Mouse (Mus musculus) stomach, embryonic 14.5 days (tissue): ENCODE measurements around the gene Gpc3. TPM values are rescaled to one million over a fixed set of nuclear protein-coding genes. Genes with fewer than 3 reads are reported as not detected.
"Not testable (repeated sequence)": the region's sequence is repeated elsewhere in the genome, so short reads cannot be mapped to it uniquely, and the experiment has no call there.

ENCODE experiments used
- ATAC-seq: fragments of 200-750 bp; cut with Nextera tagmentation; 2 replicates; pipeline ENCODE4 v1.8.0; 2017; ENCODE audit warnings: low read depth, moderate TSS enrichment; ENCODE audit not compliant: insufficient number of reproducible peaks, insufficient read depth, low FRiP score
- H3K27ac ChIP-seq: fragments of 300-500 bp; sonication (generic); 2 replicates; pipeline ENCODE4 v1.5.1; 2014; ENCODE audit warnings: mild to moderate bottlenecking, low read length, moderate library complexity, mixed read lengths
- H3K27me3 ChIP-seq: fragments of 300-500 bp; sonication (generic); 2 replicates; pipeline ENCODE4 v1.6.1; 2014; ENCODE audit warnings: low read length, control low read depth, mixed read lengths; ENCODE audit not compliant: control insufficient read depth, insufficient read depth
- H3K36me3 ChIP-seq: fragments of 300-500 bp; sonication (generic); 2 replicates; pipeline ENCODE4 v1.6.1; 2014; ENCODE audit warnings: mild to moderate bottlenecking, control low read depth, low read length, moderate library complexity, mixed read lengths; ENCODE audit not compliant: control insufficient read depth, insufficient read depth
- H3K4me1 ChIP-seq: fragments of 300-500 bp; sonication (generic); 2 replicates; pipeline ENCODE4 v1.6.1; 2014; ENCODE audit warnings: low read length, control low read depth, mixed read lengths; ENCODE audit not compliant: control insufficient read depth, insufficient read depth
- H3K4me2 ChIP-seq: fragments of 300-500 bp; sonication (generic); replicated peaks from 2 replicates; pipeline ENCODE4 v1.6.1; 2014; ENCODE audit warnings: low read depth, low read length, control low read depth
- H3K4me3 ChIP-seq: fragments of 300-500 bp; sonication (generic); 2 replicates; pipeline ENCODE4 v1.5.1; 2014; ENCODE audit warnings: low read depth, low read length, control low read depth
- H3K9ac ChIP-seq: fragments of 300-500 bp; sonication (generic); replicated peaks from 2 replicates; pipeline ENCODE4 v1.6.1; 2014; ENCODE audit warnings: low read depth, mild to moderate bottlenecking, control low read depth, low read length, moderate library complexity, mixed read lengths
- H3K9me3 ChIP-seq: fragments of 300-500 bp; sonication (generic); 2 replicates; pipeline ENCODE4 v1.6.1; 2016; ENCODE audit warnings: low read depth, low read length, control low read depth; ENCODE audit not compliant: control insufficient read depth
- WGBS: fragments of 180-500 bp; shearing (Covaris S2); extraction: QIAGEN DNeasy Blood & Tissue Kit; methylation state at CpG from one replicate; pipeline ENCODE4 v1.1.7; 2014; 5-methylcytosine and 5-hydroxymethylcytosine counted together
- polyA plus RNA-seq: library from polyadenylated mRNA; unstranded; fragments of >200 nt; fragmentation: Nextera tagmentation; extraction: Ambion mirVana; gene quantifications from 2 replicates; pipeline ENCODE4 v1.2.1, GENCODE M21; 2014

The Gpc3 gene
- polyA plus RNA-seq, 1 experiment from 2014 or later, result 750 TPM

GRCm38 (mm10) chrX:52281103-52281900, 332.4 kb downstream of the Gpc3 start:
- Histone ChIP-seq H3K4me1 (no peaks in the 10 kb centered on the region), H3K36me3 (no peaks in the 10 kb centered on the region), H3K27me3 (no peaks in the 10 kb centered on the region), H3K4me3 (no peak overlapping the region), H3K27ac (no peak overlapping the region), H3K9me3 (no peaks in the 10 kb centered on the region), H3K9ac (no peak overlapping the region), H3K4me2 (no peak overlapping the region)
- WGBS, result 85% methylated on average over 6 of the region's 6 CpGs
- no peak for ATAC-seq

GRCm38 (mm10) chrX:52278687-52279359, 334.9 kb downstream of the Gpc3 start:
- no peaks in the 10 kb centered on the region for H3K36me3 ChIP-seq
- H3K9me3 ChIP-seq, result no peaks in the 10 kb centered on the region
- no peak overlapping the region for H3K4me2 ChIP-seq
- no peaks in the 10 kb centered on the region for H3K27me3 ChIP-seq
- no peak overlapping the region for H3K4me3 ChIP-seq
- 76% methylated on average over 3 of the region's 3 CpGs for WGBS
- no peak overlapping the region for H3K9ac ChIP-seq
- H3K27ac ChIP-seq, result no peak overlapping the region
- no peak for ATAC-seq
- no peaks in the 10 kb centered on the region for H3K4me1 ChIP-seq

GRCm38 (mm10) chrX:52277599-52277998, 336.2 kb downstream of the Gpc3 start:
- H3K4me3 ChIP-seq, result no peak overlapping the region
- H3K9me3 ChIP-seq, result no peaks in the 10 kb centered on the region
- H3K4me2 ChIP-seq, result no peak overlapping the region
- H3K4me1 ChIP-seq, result no peaks in the 10 kb centered on the region
- H3K27me3 ChIP-seq, result no peaks in the 10 kb centered on the region
- no peak overlapping the region for H3K27ac ChIP-seq
- H3K9ac ChIP-seq, result no peak overlapping the region
- 71% methylated on average over 1 of the region's 1 CpGs for WGBS
- no peaks in the 10 kb centered on the region for H3K36me3 ChIP-seq
- ATAC-seq, result no peak

GRCm38 (mm10) chrX:52273016-52273415, 340.7 kb downstream of the Gpc3 start:
- Histone ChIP-seq H3K27ac (no peak overlapping the region), H3K4me2 (no peak overlapping the region), H3K9me3 (no peaks in the 10 kb centered on the region), H3K9ac (no peak overlapping the region), H3K4me3 (no peak overlapping the region), H3K36me3 (no peaks in the 10 kb centered on the region), H3K27me3 (no peaks in the 10 kb centered on the region), H3K4me1 (no peaks in the 10 kb centered on the region)
- 77% methylated on average over 7 of the region's 7 CpGs for WGBS
- no peak for ATAC-seq

GRCm38 (mm10) chrX:52261991-52262390, 351.8 kb downstream of the Gpc3 start:
- 56% methylated on average over 11 of the region's 11 CpGs for WGBS
- H3K9ac ChIP-seq, result no peak overlapping the region
- H3K27ac ChIP-seq, result no peak overlapping the region
- no peak for ATAC-seq
- H3K4me3 ChIP-seq, result no peak overlapping the region
- no peak overlapping the region for H3K4me2 ChIP-seq
- no peaks in the 10 kb centered on the region for H3K36me3 ChIP-seq
- no peaks in the 10 kb centered on the region for H3K9me3 ChIP-seq
- H3K4me1 ChIP-seq, result no peaks in the 10 kb centered on the region
- no peaks in the 10 kb centered on the region for H3K27me3 ChIP-seq

GRCm38 (mm10) chrX:52261546-52261945, 352.2 kb downstream of the Gpc3 start:
- no peak for ATAC-seq
- Histone ChIP-seq H3K27ac (no peak overlapping the region), H3K9ac (no peak overlapping the region), H3K27me3 (no peaks in the 10 kb centered on the region), H3K9me3 (no peaks in the 10 kb centered on the region), H3K36me3 (no peaks in the 10 kb centered on the region), H3K4me1 (no peaks in the 10 kb centered on the region), H3K4me3 (no peak overlapping the region), H3K4me2 (no peak overlapping the region)
- 51% methylated on average over 7 of the region's 7 CpGs for WGBS

- ATAC-seq, H3K4me1 ChIP-seq, H3K4me2 ChIP-seq, H3K9me3 ChIP-seq, H3K27me3 ChIP-seq, H3K9ac ChIP-seq, H3K27ac ChIP-seq, H3K36me3 ChIP-seq, H3K4me3 ChIP-seq: not testable (repeated sequence)
- 53% methylated on average over 1 of the region's 1 CpGs for WGBS
Measured at GRCm38 (mm10) chrX:52259771-52260170, 354.0 kb downstream of the Gpc3 start.

- Histone ChIP-seq H3K27ac (no peak overlapping the region), H3K4me2 (no peak overlapping the region), H3K9me3 (no peaks in the 10 kb centered on the region), H3K4me1 (no peaks in the 10 kb centered on the region), H3K4me3 (no peak overlapping the region), H3K9ac (no peak overlapping the region), H3K27me3 (no peaks in the 10 kb centered on the region), H3K36me3 (no peaks in the 10 kb centered on the region)
- 61% methylated on average over 1 of the region's 1 CpGs for WGBS
- no peak for ATAC-seq
Measured at GRCm38 (mm10) chrX:52254526-52254925, 359.2 kb downstream of the Gpc3 start.
